Mouse (Mus musculus): ENCODE measurements around the gene Aldh2. TPM values are rescaled to one million over a fixed set of nuclear protein-coding genes. Genes with fewer than 3 reads are reported as not detected.

Aldh2 gene
- total and polyA plus RNA-seq, 2 experiments from 2014 or later: 104 to 139 TPM

DNA sequence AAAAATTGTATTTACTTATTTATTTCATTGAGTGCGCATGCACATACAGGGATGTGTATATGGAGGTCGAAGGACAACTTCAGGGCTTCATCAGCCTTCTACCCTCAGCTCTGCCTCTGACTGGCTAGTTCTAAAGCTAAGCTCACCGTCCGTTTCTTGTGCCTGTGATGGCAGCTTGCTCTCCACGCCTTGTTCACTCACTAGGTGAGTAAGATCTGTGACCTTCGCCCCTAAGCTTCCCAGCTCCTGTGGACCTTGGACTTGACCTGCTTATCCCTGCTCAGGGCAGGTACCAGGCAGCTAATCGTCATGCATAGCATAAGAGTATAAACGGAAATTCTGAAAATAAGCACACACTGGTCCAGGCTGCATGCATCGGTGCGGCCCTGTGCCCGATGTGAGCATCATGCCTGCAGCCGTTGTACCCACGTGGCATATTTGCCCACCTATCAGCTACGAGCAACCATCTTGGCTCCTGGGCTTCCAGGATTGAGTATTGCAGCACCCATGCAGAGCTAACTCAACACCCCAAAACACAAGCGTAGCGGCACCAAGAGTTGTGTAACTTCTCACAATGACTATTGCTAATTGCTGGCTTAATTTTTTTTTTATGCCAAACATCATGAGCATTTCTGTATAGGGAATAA lies 27.5 kb downstream of the Aldh2 start:
- Histone ChIP-seq H3K4me1 (ENCODE audit: insufficient read depth, low read length) (no peaks in the 10 kb centered on the region), H3K27me3 (ENCODE audit: insufficient read depth, low read length) (no peaks in the 10 kb centered on the region), H3K9me3 (ENCODE audit: low read length) (no peaks in the 10 kb centered on the region), H3K4me2 (ENCODE audit: low read depth, low read length, poor library complexity, severe bottlenecking) (no peak overlapping the region), H3K9ac (replicated peaks; ENCODE audit: low read length, poor library complexity, severe bottlenecking) (no peak overlapping the region), H3K27ac (ENCODE audit: low read depth, low read length) (no peak overlapping the region), H3K4me3 (ENCODE audit: low read depth, low read length) (no peak overlapping the region), H3K36me3 (ENCODE audit: insufficient read depth, low read length) (peaks cover 16% of the 10 kb centered on the region; the same call in 1 of the 2 replicates)
- TF ChIP-seq CTCF (IDR thresholded peaks at IDR 0.05): no peak
- WGBS: 92% methylated on average over 16 of the region's 16 CpGs
- no peak for DNase-seq (ENCODE audit: low spot score)
- ATAC-seq (ENCODE audit: low FRiP score): no peak

DNA sequence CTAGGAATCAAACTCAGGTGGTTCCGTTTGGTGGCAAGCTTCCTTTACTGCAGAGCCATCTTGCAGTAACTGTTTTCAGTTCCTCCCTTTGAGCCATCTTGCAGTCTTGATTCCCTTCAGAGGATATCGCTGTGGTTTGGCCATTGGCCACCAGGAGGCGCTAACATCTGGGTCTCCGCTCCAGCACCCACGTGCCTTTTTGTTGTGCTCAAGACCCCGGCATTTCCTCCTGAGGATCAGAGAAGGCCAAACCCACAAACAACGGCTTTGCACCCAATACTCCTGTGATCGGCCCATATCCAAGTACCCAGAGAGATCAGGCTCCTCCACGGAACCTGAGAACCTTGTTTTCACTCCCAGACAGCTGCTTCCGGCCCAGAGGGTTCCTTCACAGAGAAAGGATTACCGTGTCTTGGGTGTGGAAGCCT lies 29.1 kb downstream of the Aldh2 start:
- H3K4me3 ChIP-seq (ENCODE audit: low read depth, low read length): no peak overlapping the region
- 9% methylated on average over 11 of the region's 11 CpGs for WGBS
- H3K9ac ChIP-seq (replicated peaks; ENCODE audit: low read length, poor library complexity, severe bottlenecking): no peak overlapping the region
- no peak for ATAC-seq (ENCODE audit: low FRiP score)
- no peaks in the 10 kb centered on the region for H3K4me1 ChIP-seq (ENCODE audit: insufficient read depth, low read length)
- TF ChIP-seq CTCF (IDR thresholded peaks at IDR 0.05): peak; percentile 88
- H3K36me3 ChIP-seq (ENCODE audit: insufficient read depth, low read length): peaks cover 6% of the 10 kb centered on the region; the same call in 1 of the 2 replicates
- no peaks in the 10 kb centered on the region for H3K9me3 ChIP-seq (ENCODE audit: low read length)
- H3K27me3 ChIP-seq (ENCODE audit: insufficient read depth, low read length): no peaks in the 10 kb centered on the region
- no peak overlapping the region for H3K27ac ChIP-seq (ENCODE audit: low read depth, low read length)
- H3K4me2 ChIP-seq (ENCODE audit: low read depth, low read length, poor library complexity, severe bottlenecking): 0 out of 2 replicates have a peak overlapping the region, but pooled peaks have one; percentile 7
- peak; percentile 85 for DNase-seq (ENCODE audit: low spot score)

DNA sequence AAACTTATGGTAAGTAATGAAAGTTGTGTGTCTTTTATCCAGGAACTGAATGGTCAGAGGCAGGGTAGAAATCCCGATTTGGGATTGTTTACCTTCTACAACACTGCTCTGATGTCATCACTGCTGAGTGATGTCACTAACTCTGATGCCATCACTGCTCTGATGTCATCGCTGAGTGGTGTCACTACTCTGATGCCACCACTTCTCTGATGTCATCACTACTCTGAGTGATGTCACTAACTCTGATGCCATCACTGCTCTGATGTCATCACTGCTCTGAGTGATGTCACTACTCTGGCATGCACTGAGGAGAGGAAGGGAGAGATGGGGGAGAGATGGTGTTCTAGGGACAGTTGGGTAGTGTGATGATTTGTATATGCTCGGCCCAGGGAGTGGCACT lies 31.2 kb downstream of the Aldh2 start:
- 91% methylated on average over 3 of the region's 3 CpGs for WGBS
- no peak for TF ChIP-seq CTCF (IDR thresholded peaks at IDR 0.05)
- no peak for ATAC-seq (ENCODE audit: low FRiP score)
- Histone ChIP-seq H3K27ac (ENCODE audit: low read depth, low read length) (no peak overlapping the region), H3K27me3 (ENCODE audit: insufficient read depth, low read length) (no peaks in the 10 kb centered on the region), H3K9me3 (ENCODE audit: low read length) (no peaks in the 10 kb centered on the region), H3K4me1 (ENCODE audit: insufficient read depth, low read length) (no peaks in the 10 kb centered on the region), H3K36me3 (ENCODE audit: insufficient read depth, low read length) (no peaks in the 10 kb centered on the region), H3K9ac (replicated peaks; ENCODE audit: low read length, poor library complexity, severe bottlenecking) (no peak overlapping the region), H3K4me3 (ENCODE audit: low read depth, low read length) (no peak overlapping the region), H3K4me2 (ENCODE audit: low read depth, low read length, poor library complexity, severe bottlenecking) (no peak overlapping the region)
- no peak for DNase-seq (ENCODE audit: low spot score)

DNA sequence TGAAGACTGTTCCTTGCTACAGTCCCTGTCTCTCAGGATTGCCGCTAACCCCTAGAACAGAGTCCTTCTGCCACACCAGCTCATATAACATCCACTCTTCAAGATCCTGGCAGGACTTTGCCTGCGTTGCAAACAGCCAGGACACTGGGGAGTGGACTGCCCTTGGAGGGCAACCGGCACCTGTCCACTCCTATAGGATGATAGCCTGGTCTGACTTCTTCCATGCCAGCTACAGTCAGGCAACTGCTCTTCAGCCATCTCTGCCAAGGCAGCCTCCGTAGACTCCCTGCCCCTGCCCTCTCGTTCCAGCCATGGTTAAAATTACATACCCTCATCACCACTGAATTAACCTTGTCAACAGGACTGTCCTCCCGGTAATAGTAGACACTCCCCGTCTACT lies 44.4 kb downstream of the Aldh2 start:
- H3K9me3 ChIP-seq (ENCODE audit: low read length): no peaks in the 10 kb centered on the region
- no peaks in the 10 kb centered on the region for H3K27me3 ChIP-seq (ENCODE audit: insufficient read depth, low read length)
- WGBS: 86% methylated on average over 7 of the region's 7 CpGs
- H3K4me3 ChIP-seq (ENCODE audit: low read depth, low read length): no peak overlapping the region
- H3K36me3 ChIP-seq (ENCODE audit: insufficient read depth, low read length): no peaks in the 10 kb centered on the region
- no peak overlapping the region for H3K27ac ChIP-seq (ENCODE audit: low read depth, low read length)
- DNase-seq (ENCODE audit: low spot score): no peak
- ATAC-seq (ENCODE audit: low FRiP score): no peak
- H3K9ac ChIP-seq (replicated peaks; ENCODE audit: low read length, poor library complexity, severe bottlenecking): no peak overlapping the region
- no peak overlapping the region for H3K4me2 ChIP-seq (ENCODE audit: low read depth, low read length, poor library complexity, severe bottlenecking)
- peaks cover 11% of the 10 kb centered on the region for H3K4me1 ChIP-seq (ENCODE audit: insufficient read depth, low read length)
- no peak for TF ChIP-seq CTCF (IDR thresholded peaks at IDR 0.05)

DNA sequence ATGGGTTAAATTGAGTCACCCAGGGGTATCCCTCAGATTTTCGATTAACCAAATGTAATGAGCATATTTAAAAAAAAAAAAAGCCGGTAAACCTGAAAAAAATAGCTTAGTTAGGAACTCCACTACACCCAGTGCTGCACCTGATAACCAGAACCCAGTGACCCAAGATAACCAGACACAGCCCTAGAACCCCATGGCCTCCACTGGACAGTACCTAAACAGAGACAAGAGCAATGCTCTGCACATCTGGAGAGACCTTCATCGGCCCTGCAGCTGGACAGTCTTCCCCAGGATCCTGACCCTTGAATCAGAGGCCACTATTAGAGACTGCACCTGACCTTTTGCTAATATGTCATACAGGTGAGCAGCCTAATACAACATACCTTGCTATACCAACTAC lies 46.5 kb downstream of the Aldh2 start:
- Histone ChIP-seq H3K4me1 (ENCODE audit: insufficient read depth, low read length) (peaks cover 12% of the 10 kb centered on the region), H3K27me3 (ENCODE audit: insufficient read depth, low read length) (no peaks in the 10 kb centered on the region), H3K4me2 (ENCODE audit: low read depth, low read length, poor library complexity, severe bottlenecking) (no peak overlapping the region), H3K9ac (replicated peaks; ENCODE audit: low read length, poor library complexity, severe bottlenecking) (no peak overlapping the region), H3K9me3 (ENCODE audit: low read length) (no peaks in the 10 kb centered on the region), H3K4me3 (ENCODE audit: low read depth, low read length) (no peak overlapping the region; the same call in 1 of the 2 replicates), H3K27ac (ENCODE audit: low read depth, low read length) (no peak overlapping the region), H3K36me3 (ENCODE audit: insufficient read depth, low read length) (no peaks in the 10 kb centered on the region)
- WGBS: 93% methylated on average over 3 of the region's 3 CpGs
- TF ChIP-seq CTCF (IDR thresholded peaks at IDR 0.05): no peak
- no peak for DNase-seq (ENCODE audit: low spot score)
- no peak for ATAC-seq (ENCODE audit: low FRiP score)

DNA sequence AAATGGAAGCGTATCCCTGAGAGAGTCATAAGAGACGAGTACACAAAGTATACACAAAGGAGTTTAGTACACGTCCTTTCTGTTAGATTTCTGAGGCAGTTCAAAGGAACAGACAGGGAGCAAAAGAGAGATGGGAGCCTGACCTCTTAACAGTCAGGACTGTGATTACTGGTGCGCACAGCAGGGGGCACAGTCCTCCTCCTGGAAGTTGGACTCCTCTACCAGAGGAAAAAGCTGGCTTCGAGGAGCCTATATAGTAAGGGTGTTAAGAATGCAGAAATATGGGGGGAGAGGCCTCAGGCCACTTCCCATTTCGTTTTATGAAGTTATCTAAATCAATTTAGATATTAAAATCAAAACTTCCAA lies 47.1 kb downstream of the Aldh2 start:
- peak; percentile 54 for DNase-seq (ENCODE audit: low spot score)
- H3K4me2 ChIP-seq (ENCODE audit: low read depth, low read length, poor library complexity, severe bottlenecking): peak overlapping the region; percentile 51
- H3K27ac ChIP-seq (ENCODE audit: low read depth, low read length): peak overlapping the region; percentile 99
- TF ChIP-seq CTCF (IDR thresholded peaks at IDR 0.05): peak; percentile 67
- H3K4me1 ChIP-seq (ENCODE audit: insufficient read depth, low read length): peaks cover 12% of the 10 kb centered on the region
- no peaks in the 10 kb centered on the region for H3K9me3 ChIP-seq (ENCODE audit: low read length)
- H3K27me3 ChIP-seq (ENCODE audit: insufficient read depth, low read length): no peaks in the 10 kb centered on the region
- ATAC-seq (ENCODE audit: low FRiP score): peak; percentile 58; the same call in 1 of the 2 replicates
- H3K4me3 ChIP-seq (ENCODE audit: low read depth, low read length): peak overlapping the region; percentile 98
- H3K36me3 ChIP-seq (ENCODE audit: insufficient read depth, low read length): no peaks in the 10 kb centered on the region
- 41% methylated on average over 6 of the region's 6 CpGs for WGBS
- H3K9ac ChIP-seq (replicated peaks; ENCODE audit: low read length, poor library complexity, severe bottlenecking): peak overlapping the region; percentile 98

Measured in midbrain, postnatal 0 days (tissue).